Mouse (Mus musculus) thymus, adult 2 months (tissue): ENCODE data around the gene Rps12.

ENCODE experiments used
- CTCF ChIP-seq: fragments of 200-500 bp; IDR thresholded peaks from 2 replicates; pipeline ENCODE4 v1.5.1; 2012; ENCODE audit warnings: mild to moderate bottlenecking, control low read depth, low read length, moderate library complexity, borderline replicate concordance; ENCODE audit not compliant: control insufficient read depth, poor library complexity, insufficient read depth; ENCODE audit errors: extremely low read depth
- POLR2A ChIP-seq: fragments of 200-500 bp; IDR thresholded peaks from 2 replicates; pipeline ENCODE4 v1.6.1; 2012; ENCODE audit warnings: mild to moderate bottlenecking, low read length, control low read depth, moderate library complexity; ENCODE audit not compliant: control insufficient read depth, poor library complexity, insufficient read depth; ENCODE audit errors: extremely low read depth

- no peak for TF ChIP-seq CTCF
- TF ChIP-seq POLR2A, result no peak
Observed at GRCm38 (mm10) chr10:23815168-23815567, 28.1 kb upstream of the Rps12 start.
